Mouse (Mus musculus) testis, postnatal 10 days (tissue): Measurements from ENCODE around the gene Gm29644.
"Not testable (repeated sequence)": the region's sequence is repeated elsewhere in the genome, so short reads cannot be mapped to it uniquely, and the experiment has no call there.

Experiments
- DNase-seq: peaks from one replicate; pipeline ENCODE4 v3.0.0; 2021; ENCODE audit warnings: low spot score

The Gm29644 gene

DNA sequence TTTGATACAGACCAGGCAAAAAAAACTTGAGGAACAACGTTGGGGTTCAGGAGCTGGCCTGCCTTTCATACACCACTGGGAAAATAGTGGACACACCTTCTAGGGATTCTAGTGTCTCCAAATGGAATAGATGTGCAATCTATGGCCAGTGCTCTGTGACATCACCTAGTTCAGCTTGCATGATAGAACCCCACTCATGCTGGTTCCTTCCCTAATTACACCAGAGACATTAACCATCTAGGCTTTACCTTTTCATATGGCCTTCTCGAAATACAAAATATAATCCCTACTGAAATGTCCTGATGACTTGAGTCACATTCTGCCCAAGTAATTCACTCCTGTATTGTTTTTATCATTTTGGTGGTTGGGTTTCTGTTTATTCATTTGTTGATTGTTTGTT, at the start of gene Gm29644, which contains the start of gene Gm29423:
Gene Gm29644 (minus strand): TSS at position 157 of the 400 bp plus-strand sequence.
Gene Gm29423 (minus strand): TSS at position 101 of the 400 bp plus-strand sequence.
- DNase-seq, result not testable (repeated sequence)

DNA sequence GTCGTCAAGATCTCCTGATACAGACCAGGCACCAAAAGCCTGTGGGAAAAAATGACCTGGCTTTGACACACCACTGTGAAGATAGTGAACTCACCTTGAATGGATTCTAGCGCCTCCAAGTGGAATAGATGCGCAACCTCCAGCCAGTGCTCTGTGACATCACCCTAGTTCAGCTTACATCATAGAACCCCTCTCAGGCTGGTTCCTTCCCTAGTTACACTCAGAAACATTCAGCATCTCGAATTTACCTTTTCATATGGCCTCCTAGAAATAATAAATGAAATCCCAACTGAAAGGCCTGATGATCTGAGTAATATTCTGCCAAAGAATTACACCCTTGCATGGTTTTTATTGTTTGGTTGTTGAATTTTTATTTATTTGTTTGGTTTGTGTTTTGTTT, 29.6 kb downstream of the Gm29644 start, which contains the start of gene Gm21118:
Gene Gm21118 (minus strand): TSS at position 101 of the 400 bp plus-strand sequence.
- DNase-seq, result not testable (repeated sequence)
